Comparison of ENCODE assay signal across 8 mouse cellular contexts in the genomic region with DNA sequence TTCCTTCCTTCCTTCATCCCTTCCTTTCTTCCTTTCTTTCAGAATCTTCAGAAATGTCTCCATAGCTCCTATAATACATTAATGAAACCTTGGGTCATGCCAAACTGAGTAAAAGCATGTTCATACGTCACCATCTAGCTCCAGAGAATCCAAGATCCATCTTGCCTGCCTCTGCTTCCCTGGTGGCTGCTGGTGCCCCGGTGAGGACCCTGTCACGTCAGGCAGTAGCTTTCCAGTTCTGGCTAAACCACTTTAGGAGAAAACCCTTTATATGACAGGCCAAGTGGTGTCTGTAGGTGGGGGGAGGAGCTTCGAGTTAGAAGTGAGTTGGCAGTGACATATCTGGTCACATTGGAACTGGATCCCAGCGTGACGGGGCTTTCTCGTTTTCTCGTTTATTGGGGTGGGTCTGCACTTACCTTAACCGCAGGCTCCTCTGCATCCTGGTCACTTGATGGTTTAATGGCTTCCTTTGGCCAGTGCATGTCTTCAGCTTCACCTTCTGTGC. TPM values are rescaled to one million over a fixed set of nuclear protein-coding genes. Genes with fewer than 3 reads are reported as not detected.
DNase-seq lines count a peak whose midpoint lies in the region; ATAC-seq lines count a peak whose summit lies in the region.

Gene Furin, minus strand, starts transcription at position 249 of the 508 bp plus-strand sequence.

- H3K4me3 ChIP-seq in kidney, embryonic 14.5 days (ENCODE audit: low read length), result no peak within 1 kb of the TSS
- no peak within 1 kb of the TSS for H3K4me3 ChIP-seq in limb, embryonic 13.5 days

- peaks cover 14% of the 10 kb centered on the region; the same call in 1 of the 2 replicates for H3K4me1 ChIP-seq in kidney, embryonic 14.5 days (ENCODE audit: control insufficient read depth, insufficient read depth, low read length)
- peaks cover 27% of the 10 kb centered on the region for H3K4me1 ChIP-seq in limb, embryonic 13.5 days

- no peak for DNase-seq in kidney, postnatal 14 days
- no peak for DNase-seq in adrenal gland, adult 2 months
- DNase-seq in gonadal fat pad, adult 2 months (ENCODE audit: low read depth), result no peak
- DNase-seq in spleen, adult 12 weeks (ENCODE audit: low spot score), result no peak
- no peak for DNase-seq in c-Kit-positive CD71-positive TER-119-positive erythroid progenitor cells, embryonic 14.5 days (ENCODE audit: low spot score)
- DNase-seq in frontal cortex, postnatal 36 days (ENCODE audit: low spot score in 2 of 2), result no peak

- no peak within 1 kb of the TSS for H3K27ac ChIP-seq in kidney, embryonic 14.5 days (ENCODE audit: low read depth, low read length)
- H3K27ac ChIP-seq in limb, embryonic 13.5 days, result no peak within 1 kb of the TSS

- ATAC-seq in kidney, embryonic 14.5 days (ENCODE audit: low FRiP score, low TSS enrichment), result no peak
- no peak for ATAC-seq in limb, embryonic 13.5 days (ENCODE audit: low FRiP score, low read depth)

- no peak within 1 kb of the TSS for H3K9ac ChIP-seq in kidney, embryonic 14.5 days (ENCODE audit: low read depth, low read length)
- H3K9ac ChIP-seq in limb, embryonic 13.5 days, result no peak within 1 kb of the TSS

- H3K9me3 ChIP-seq in kidney, embryonic 14.5 days (ENCODE audit: control insufficient read depth, low read length), result no peaks in the 10 kb centered on the region
- H3K9me3 ChIP-seq in limb, embryonic 13.5 days, result no peaks in the 10 kb centered on the region

- no peaks in the 10 kb centered on the region for H3K36me3 ChIP-seq in kidney, embryonic 14.5 days (ENCODE audit: control insufficient read depth, insufficient read depth, low read length)
- H3K36me3 ChIP-seq in limb, embryonic 13.5 days, result no peaks in the 10 kb centered on the region

- H3K27me3 ChIP-seq in kidney, embryonic 14.5 days (ENCODE audit: control insufficient read depth, insufficient read depth, low read length), result no peaks in the 10 kb centered on the region
- H3K27me3 ChIP-seq in limb, embryonic 13.5 days, result 0 out of 2 replicates have a peak, but pooled peaks cover 15% of the 10 kb centered on the region

- no peak within 1 kb of the TSS for H3K4me2 ChIP-seq in kidney, embryonic 14.5 days (replicated peaks; ENCODE audit: low read depth, low read length)
- no peak within 1 kb of the TSS for H3K4me2 ChIP-seq in limb, embryonic 13.5 days (replicated peaks)

- WGBS in kidney, embryonic 14.5 days, result 55% methylated on average over 9 of the region's 9 CpGs
- 51% methylated on average over 9 of the region's 9 CpGs for WGBS in limb, embryonic 13.5 days

RNA-seq across cellular contexts. Expression of gene Furin, which starts in this region (rescaled TPM):
- polyA plus RNA-seq in kidney, embryonic 14.5 days (2014; fragmentation: Nextera tagmentation; extraction: Ambion mirVana), result 11.3 and 13.6 TPM in 2 replicates
- 100 to 1,000 TPM; 158 to 185 TPM for total RNA-seq in adrenal gland, adult 2 months (2021)
- polyA plus RNA-seq in adrenal gland, adult 2 months (2012; rRNA removed), result 225 and 227 TPM in 2 replicates
- polyA plus RNA-seq in gonadal fat pad, adult 2 months (2012; rRNA removed), result 70.2 and 85.9 TPM in 2 replicates
- 12.0 and 12.5 TPM in 2 replicates for polyA plus RNA-seq in limb, embryonic 13.5 days (2015; fragmentation: Nextera tagmentation; extraction: Ambion mirVana)
